Mouse (Mus musculus): Measurements from ENCODE around the gene Casp7. TPM values are rescaled to one million over a fixed set of nuclear protein-coding genes. Genes with fewer than 3 reads are reported as not detected.

Casp7 gene
- polyA plus RNA-seq, 2 experiments from 2014 or later: 33.2 to 39.9 TPM

GRCm38 (mm10) chr19:56474869-56475550 lies 78.1 kb downstream of the Casp7 start:
- no peak for ATAC-seq

GRCm38 (mm10) chr19:56476546-56476945 lies 79.6 kb downstream of the Casp7 start:
- no peak for ATAC-seq

- ATAC-seq: no peak
Measured at GRCm38 (mm10) chr19:56477253-56477652, 80.3 kb downstream of the Casp7 start.

- no peak for ATAC-seq
Measured at GRCm38 (mm10) chr19:56477832-56478231, 80.9 kb downstream of the Casp7 start.

GRCm38 (mm10) chr19:56484630-56485375 lies 87.9 kb downstream of the Casp7 start:
- ATAC-seq: no peak

GRCm38 (mm10) chr19:56485376-56486271 lies 88.7 kb downstream of the Casp7 start:
- ATAC-seq: no peak

GRCm38 (mm10) chr19:56486926-56487325 lies 90.0 kb downstream of the Casp7 start:
- no peak for ATAC-seq

GRCm38 (mm10) chr19:56487339-56487738 lies 90.4 kb downstream of the Casp7 start:
- ATAC-seq: no peak

GRCm38 (mm10) chr19:56489601-56490000 lies 92.7 kb downstream of the Casp7 start:
- no peak for ATAC-seq

Other genes starting within 250 kb of the Casp7 start
- not detected for gene Habp2, start 110.0 kb upstream of the Casp7 start, polyA plus RNA-seq (2017; shearing (Covaris generic))
- gene Nrap, start 7.1 kb upstream of the Casp7 start, polyA plus RNA-seq (2017; shearing (Covaris generic)): not detected
- gene Plekhs1, start 64.5 kb downstream of the Casp7 start, polyA plus RNA-seq (2017; shearing (Covaris generic)): 1 to 10 TPM in 1 of 2 experiments, not detected in 1; 2.2 TPM
- 1 to 10 TPM; 8.4 to 9.7 TPM for gene Dclre1a, start 151.1 kb downstream of the Casp7 start, polyA plus RNA-seq (2017; shearing (Covaris generic))
- gene Nhlrc2, start 151.1 kb downstream of the Casp7 start, polyA plus RNA-seq (2017; shearing (Covaris generic)): 1 to 10 TPM; 6.6 to 7.1 TPM